Mouse (Mus musculus) ES-E14 (cell line): ENCODE results near the gene Itga1. TPM values are rescaled to one million over a fixed set of nuclear protein-coding genes. Genes with fewer than 3 reads are reported as not detected.

Source experiments
- DNase-seq: peaks from one replicate; pipeline ENCODE4 v3.0.0-alpha.2; 2013; ENCODE audit warnings: low read depth, low spot score
- H3K27ac ChIP-seq: 2 replicates; pipeline ENCODE4 v1.5.1; 2012; ENCODE audit warnings: low read depth, mild to moderate bottlenecking, low read length, moderate library complexity, mixed read lengths; ENCODE audit not compliant: poor library complexity, insufficient read depth, severe bottlenecking
- H3K36me3 ChIP-seq: 2 replicates; pipeline ENCODE4 v1.6.1; 2012; ENCODE audit warnings: mild to moderate bottlenecking, low read length, moderate library complexity, mixed read lengths; ENCODE audit not compliant: control insufficient read depth, poor library complexity, insufficient read depth, severe bottlenecking
- H3K4me1 ChIP-seq, 2 experiments: fragments of 150-350 bp in 1 of 2; sonication (generic) in 1 of 2; 2 replicates each; pipeline ENCODE4 v1.6.1; 2012; ENCODE audit warnings: low read length in 2 of 2, mild to moderate bottlenecking in 1 of 2, mixed read lengths in 1 of 2; ENCODE audit not compliant: control insufficient read depth in 2 of 2, insufficient read depth in 2 of 2, poor library complexity in 1 of 2
- H3K4me3 ChIP-seq, 2 experiments: fragments of 150-350 bp in 1 of 2; sonication (generic) in 1 of 2; 2 replicates each; pipeline ENCODE4 v1.5.1; 2012; ENCODE audit warnings: low read length in 2 of 2, low read depth in 1 of 2, mild to moderate bottlenecking in 1 of 2, mixed read lengths in 1 of 2; ENCODE audit not compliant: insufficient read depth in 1 of 2, poor library complexity in 1 of 2, severe bottlenecking in 1 of 2
- H3K9ac ChIP-seq: 2 replicates; pipeline ENCODE4 v1.6.1; 2012; ENCODE audit warnings: low read depth, mild to moderate bottlenecking, low read length, mixed read lengths; ENCODE audit not compliant: poor library complexity, insufficient read depth, severe bottlenecking
- H3K9me3 ChIP-seq: fragments of 150-350 bp; sonication (generic); 2 replicates; pipeline ENCODE4 v1.6.1; 2012; ENCODE audit warnings: low read depth, mild to moderate bottlenecking, low read length; ENCODE audit not compliant: control insufficient read depth, insufficient read depth
- CHD2 ChIP-seq: IDR thresholded peaks from 2 replicates; pipeline ENCODE4 v1.6.1; 2014; ENCODE audit warnings: mild to moderate bottlenecking, low read depth, low read length, inconsistent platforms
- HCFC1 ChIP-seq: IDR thresholded peaks from 2 replicates; pipeline ENCODE4 v1.6.1; 2012; ENCODE audit warnings: low read length, inconsistent platforms, borderline replicate concordance; ENCODE audit not compliant: insufficient read depth
- MAFK ChIP-seq: IDR thresholded peaks from 2 replicates; pipeline ENCODE4 v1.6.1; 2014; ENCODE audit warnings: mild to moderate bottlenecking, low read depth, low read length, inconsistent platforms; ENCODE audit not compliant: insufficient read depth
- ZC3H11A ChIP-seq: IDR thresholded peaks from 2 replicates; pipeline ENCODE4 v1.6.1; 2012; ENCODE audit warnings: low read depth, mild to moderate bottlenecking, inconsistent platforms, low read length, borderline replicate concordance
- ZNF384 ChIP-seq: IDR thresholded peaks from 2 replicates; pipeline ENCODE4 v1.6.1; 2012; ENCODE audit warnings: low read depth, low read length, inconsistent platforms
- in situ Hi-C, 2 experiments: fragments of 600-800 bp; cut with MboI; formaldehyde crosslinking; loops; one replicate each; pipeline ENCODE4 v1.15.1; 2025; ENCODE audit warnings: low sequenced_read_pairs in 2 of 2, inconsistent platforms in 1 of 2; ENCODE audit not compliant: unreplicated experiment in 2 of 2
- total RNA-seq: library from RNA; depleted of rRNA; stranded (reverse); fragments of 300-350 nt; gene quantifications from 2 replicates; pipeline ENCODE4 v1.2.3, GENCODE M21; 2012

The Itga1 gene
- total RNA-seq, 1 experiment, result 2.0 TPM

GRCm38 (mm10) chr13:115082339-115082738 lies 19.4 kb downstream of the Itga1 start:
- Histone ChIP-seq H3K36me3 (peaks cover 7% of the 10 kb centered on the region; the same call in 1 of the 2 replicates), H3K4me1 (no peaks in the 10 kb centered on the region), H3K4me3 (no peak overlapping the region), H3K9me3 (no peaks in the 10 kb centered on the region), H3K9ac (no peak overlapping the region), H3K27ac (no peak overlapping the region)
- no peak for DNase-seq
- TF ChIP-seq MAFK, result no peak
- TF ChIP-seq HCFC1, result no peak
- TF ChIP-seq ZNF384, result no peak
- TF ChIP-seq CHD2, result no peak
- TF ChIP-seq ZC3H11A, result no peak
- in situ Hi-C loops, result no loop called here

- Histone ChIP-seq H3K4me1 (no peaks in the 10 kb centered on the region), H3K9me3 (no peaks in the 10 kb centered on the region), H3K4me3 (no peak overlapping the region), H3K27ac (no peak overlapping the region), H3K36me3 (no peaks in the 10 kb centered on the region), H3K9ac (no peak overlapping the region)
- in situ Hi-C loops, result no loop called here
- TF ChIP-seq HCFC1 (no peak), MAFK (no peak), ZC3H11A (no peak)
- DNase-seq, result no peak
Measured at GRCm38 (mm10) chr13:115079996-115080585, 21.7 kb downstream of the Itga1 start.

GRCm38 (mm10) chr13:115078997-115079685 lies 22.6 kb downstream of the Itga1 start:
- Histone ChIP-seq H3K36me3 (no peaks in the 10 kb centered on the region), H3K9me3 (no peaks in the 10 kb centered on the region), H3K27ac (no peak overlapping the region), H3K4me3 (no peak overlapping the region), H3K4me1 (no peaks in the 10 kb centered on the region), H3K9ac (no peak overlapping the region)
- TF ChIP-seq ZNF384, result no peak
- TF ChIP-seq ZC3H11A, result no peak
- no peak for TF ChIP-seq HCFC1
- no peak for TF ChIP-seq MAFK
- no peak for TF ChIP-seq CHD2
- no peak for DNase-seq
- in situ Hi-C loops, result no loop called here

GRCm38 (mm10) chr13:115077346-115078134 lies 24.2 kb downstream of the Itga1 start:
- Histone ChIP-seq H3K27ac (no peak overlapping the region), H3K4me1 (no peaks in the 10 kb centered on the region), H3K36me3 (no peaks in the 10 kb centered on the region), H3K9ac (no peak overlapping the region), H3K9me3 (no peaks in the 10 kb centered on the region), H3K4me3 (no peak overlapping the region)
- DNase-seq, result no peak
- in situ Hi-C loops, result no loop called here
- TF ChIP-seq ZC3H11A, result no peak
- no peak for TF ChIP-seq HCFC1
- no peak for TF ChIP-seq ZNF384
- TF ChIP-seq CHD2, result no peak
- no peak for TF ChIP-seq MAFK
